Mouse (Mus musculus) thymus, postnatal 10 days (tissue): ENCODE results near the gene Slc25a22.

ENCODE experiments used
- DNase-seq, 2 experiments: peaks; one replicate each; pipeline ENCODE4 v3.0.0; 2021; ENCODE audit warnings: low spot score in 2 of 2

Slc25a22 gene

GRCm38 (mm10) chr7:141437178-141438120 is at the start of gene Slc25a22:
Slc25a22 (minus strand) TSS chr7:141437892.
- peak; percentile 75 to 83 for DNase-seq

- no peak for DNase-seq
Measured at GRCm38 (mm10) chr7:141487141-141487540, 49.4 kb upstream of the Slc25a22 start.

GRCm38 (mm10) chr7:141486239-141486638 is 48.5 kb upstream of the Slc25a22 start:
- no peak for DNase-seq

- no peak for DNase-seq
Measured at GRCm38 (mm10) chr7:141485606-141486005, 47.9 kb upstream of the Slc25a22 start.

- no peak for DNase-seq
Measured at GRCm38 (mm10) chr7:141485186-141485585, 47.5 kb upstream of the Slc25a22 start.

- no peak for DNase-seq
Measured at GRCm38 (mm10) chr7:141484186-141485120, 46.8 kb upstream of the Slc25a22 start.

- no peak for DNase-seq
Measured at GRCm38 (mm10) chr7:141483114-141483653, 45.5 kb upstream of the Slc25a22 start.

GRCm38 (mm10) chr7:141482531-141483024 is 44.9 kb upstream of the Slc25a22 start:
- DNase-seq, result no peak

GRCm38 (mm10) chr7:141481498-141482401 is 44.1 kb upstream of the Slc25a22 start:
- no peak for DNase-seq

GRCm38 (mm10) chr7:141480842-141481497 is 43.3 kb upstream of the Slc25a22 start:
- peak; percentile 50 to 77 for DNase-seq

GRCm38 (mm10) chr7:141478270-141478748 is 40.6 kb upstream of the Slc25a22 start:
- DNase-seq, result no peak

- no peak for DNase-seq
Measured at GRCm38 (mm10) chr7:141477578-141478269, 40.0 kb upstream of the Slc25a22 start.

GRCm38 (mm10) chr7:141476981-141477370 is 39.3 kb upstream of the Slc25a22 start:
- no peak for DNase-seq

- DNase-seq, result no peak
Measured at GRCm38 (mm10) chr7:141476226-141476980, 38.7 kb upstream of the Slc25a22 start.

- no peak for DNase-seq
Measured at GRCm38 (mm10) chr7:141475805-141476158, 38.1 kb upstream of the Slc25a22 start.

GRCm38 (mm10) chr7:141475011-141475804 is 37.5 kb upstream of the Slc25a22 start, which contains the start of the genes Polr2l and Tspan4:
Polr2l (minus strand) TSS chr7:141475132.
Tspan4 (plus strand) TSS chr7:141475240.
- DNase-seq, result peak; percentile 79 to 86

GRCm38 (mm10) chr7:141474160-141474559 is 36.5 kb upstream of the Slc25a22 start:
- no peak for DNase-seq

GRCm38 (mm10) chr7:141472763-141473162 is 35.1 kb upstream of the Slc25a22 start:
- no peak for DNase-seq
